Mouse (Mus musculus) 3T3-L1 (cell line): ENCODE results near the gene Sufu.
A peak's percentile ranks its signal among the peaks of the same experiment; 100 is the strongest.

Experiments
- DNase-seq: peaks from one replicate; pipeline ENCODE4 v3.0.0-alpha.2; 2015; ENCODE audit warnings: low read depth, low spot score

Sufu gene

DNA sequence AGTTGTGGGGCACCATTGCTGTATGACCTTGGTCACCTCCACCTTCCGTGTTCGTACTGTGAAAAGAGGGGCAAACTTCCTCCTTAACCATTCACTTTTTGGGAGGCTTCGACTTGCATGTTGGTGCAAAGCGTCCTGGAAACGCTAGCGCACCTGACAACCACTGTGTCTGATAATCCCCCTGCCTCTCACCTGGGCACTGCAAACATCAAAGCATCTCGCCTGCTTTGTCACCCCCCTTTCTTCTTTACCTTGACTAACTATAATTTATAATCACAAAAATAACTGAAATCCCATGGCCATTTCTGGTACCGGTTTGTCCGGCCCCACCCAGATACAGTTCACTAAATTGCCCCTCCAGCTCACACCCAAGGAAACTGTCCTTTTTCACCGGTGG, 2.0 kb upstream of the Sufu start:
- peak; percentile 17 for DNase-seq

DNA sequence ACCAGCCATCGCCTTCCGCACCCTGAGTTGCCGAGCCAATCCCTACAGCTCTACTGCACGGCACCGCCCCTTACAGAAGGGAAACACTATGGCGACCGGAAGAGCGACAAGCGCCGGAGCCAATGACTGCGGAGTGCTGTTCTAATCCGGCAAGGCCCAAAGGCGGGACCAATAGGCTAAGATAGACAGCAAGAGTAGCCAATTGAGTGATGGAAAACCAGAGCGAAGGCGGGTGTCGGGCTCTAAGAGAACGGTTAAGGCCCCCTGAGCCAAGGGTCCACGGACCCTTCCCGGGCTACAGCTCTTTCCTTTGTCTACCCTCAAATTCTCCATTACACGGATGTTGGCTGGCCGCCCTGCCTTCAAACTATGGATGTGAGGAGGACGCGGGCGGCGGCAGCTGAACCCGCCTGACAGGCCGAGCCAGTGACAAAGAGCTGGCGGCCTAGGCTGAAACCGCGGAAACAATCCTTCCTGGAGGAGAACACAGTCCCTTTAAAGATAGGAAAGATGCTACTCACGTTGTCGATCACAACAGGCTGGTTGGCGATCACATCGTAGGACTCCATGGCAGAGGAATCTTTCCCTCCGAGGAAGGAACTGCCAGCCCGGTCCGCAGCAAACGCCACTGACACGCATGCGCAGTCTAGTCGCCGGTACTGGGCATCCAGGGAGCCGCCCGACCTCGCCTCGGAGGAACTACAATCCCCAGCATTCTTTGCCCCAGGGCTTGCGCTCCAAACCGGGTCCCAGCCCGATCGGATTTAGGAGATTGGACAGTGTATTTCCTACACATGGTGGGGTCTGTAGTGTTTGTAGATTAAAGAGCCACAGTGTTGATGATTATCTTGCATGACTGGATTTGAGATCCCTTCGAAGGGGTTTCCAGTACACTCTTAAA, 1.3 kb upstream of the Sufu start, which contains the start of gene Actr1a:
Gene Actr1a, minus strand, starts transcription at position 640 of the 901 bp plus-strand sequence.
- peak; percentile 100 for DNase-seq

DNA sequence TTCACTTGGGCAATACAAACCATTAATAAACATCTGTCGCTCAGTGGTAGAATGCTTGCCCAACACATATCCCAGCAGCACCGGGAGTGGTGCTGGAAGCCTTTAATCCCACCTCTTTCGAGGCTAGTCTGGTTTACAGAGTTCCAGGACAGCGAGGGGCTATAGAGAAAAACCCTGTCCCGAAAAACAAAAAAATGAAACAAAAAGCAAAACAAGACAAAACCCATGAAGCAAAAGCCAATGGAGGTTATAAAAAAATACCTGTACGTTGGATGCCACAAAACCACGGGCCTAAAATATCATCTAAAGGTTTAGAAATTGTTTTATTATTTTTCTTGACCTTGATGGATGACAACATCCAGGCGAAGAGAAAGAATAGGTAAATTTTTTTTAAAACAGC, 587 bp upstream of the Sufu start:
- no peak for DNase-seq

DNA sequence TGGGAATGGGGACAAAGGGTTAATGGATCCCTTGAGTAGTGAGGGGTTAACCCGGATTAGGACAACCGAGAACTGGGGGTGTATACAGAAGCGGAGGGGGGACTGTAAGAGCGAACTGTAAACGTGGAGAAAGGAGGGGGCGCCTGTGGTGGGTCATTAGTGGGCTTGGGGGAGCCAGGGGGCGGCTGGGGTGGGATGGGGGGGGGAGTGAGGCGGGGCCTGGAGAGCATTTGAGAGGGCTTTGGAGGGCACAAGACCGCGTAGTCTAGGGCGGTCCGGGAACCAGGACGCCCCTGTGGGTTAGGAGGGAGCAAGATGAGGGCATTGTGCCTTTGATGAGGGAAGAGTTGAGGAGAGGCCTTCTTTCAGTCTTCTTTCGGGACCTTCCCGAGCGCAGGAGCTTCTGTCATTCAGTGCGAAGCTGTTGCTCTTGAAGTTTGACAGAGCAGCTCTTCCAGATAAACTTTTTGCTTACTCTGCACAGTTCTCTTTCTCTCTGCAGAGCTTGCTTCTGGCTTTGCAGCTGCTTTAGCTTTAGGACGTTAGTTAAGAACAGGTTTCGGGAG, 823 bp downstream of the Sufu start:
- DNase-seq, result peak; percentile 58

DNA sequence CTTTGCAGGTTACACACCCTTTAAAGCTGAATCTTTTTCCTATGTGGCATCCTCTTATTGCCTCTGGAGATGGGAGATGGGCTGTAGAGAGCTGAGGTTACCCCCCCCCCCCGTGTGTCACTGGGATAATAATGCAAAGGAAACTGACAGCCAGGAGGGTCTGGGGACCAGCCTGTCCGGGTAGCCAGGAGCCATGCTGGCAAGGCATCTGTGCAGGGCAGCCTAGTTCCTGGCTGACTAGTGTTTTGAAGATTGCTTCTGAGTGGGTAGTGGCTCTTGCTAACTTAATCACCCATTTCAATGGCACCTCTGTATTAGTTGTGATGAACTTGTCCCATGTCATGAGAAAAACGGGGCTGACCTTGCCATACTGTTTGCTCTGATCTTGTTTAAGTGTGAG, 1.7 kb downstream of the Sufu start:
- no peak for DNase-seq

DNA sequence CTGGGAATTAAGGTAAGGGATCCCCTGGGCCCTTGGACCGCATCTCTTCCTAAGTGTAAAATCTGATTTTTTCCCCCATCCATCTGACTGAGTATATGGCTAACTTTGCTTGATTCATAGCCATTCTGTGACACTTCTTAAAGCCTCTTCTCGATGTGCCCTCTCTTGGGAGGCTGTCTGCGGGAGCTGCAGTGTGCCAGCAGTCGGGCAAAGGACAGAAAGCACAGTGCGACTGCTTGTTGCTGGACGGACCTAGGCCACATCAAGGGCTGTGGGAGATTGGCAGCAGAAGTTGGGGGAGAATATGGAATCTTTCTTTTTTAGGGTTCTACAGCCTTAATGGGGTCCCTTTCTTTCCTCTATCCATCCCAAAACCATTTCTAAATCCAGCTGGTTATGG, 2.7 kb downstream of the Sufu start:
- no peak for DNase-seq

DNA sequence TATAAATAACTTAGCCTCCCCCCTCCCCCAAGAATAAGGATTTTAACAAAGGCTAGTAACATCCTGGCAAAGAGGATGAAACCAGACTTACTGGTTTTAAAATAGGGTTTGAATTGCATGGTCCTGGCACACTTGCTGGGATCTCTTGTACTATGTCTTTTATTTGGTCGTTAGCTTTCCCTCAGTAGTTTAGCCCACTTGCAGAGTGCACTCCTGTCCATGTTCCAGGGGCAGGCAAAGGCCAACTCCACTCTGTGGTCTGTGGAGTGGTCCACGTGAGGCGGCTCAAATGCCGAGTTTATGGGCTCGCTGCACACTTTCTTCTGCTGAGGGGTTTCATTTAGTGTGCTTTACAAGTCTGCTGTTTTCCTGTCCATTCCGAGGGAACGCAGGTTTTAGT, 3.2 kb downstream of the Sufu start:
- no peak for DNase-seq

DNA sequence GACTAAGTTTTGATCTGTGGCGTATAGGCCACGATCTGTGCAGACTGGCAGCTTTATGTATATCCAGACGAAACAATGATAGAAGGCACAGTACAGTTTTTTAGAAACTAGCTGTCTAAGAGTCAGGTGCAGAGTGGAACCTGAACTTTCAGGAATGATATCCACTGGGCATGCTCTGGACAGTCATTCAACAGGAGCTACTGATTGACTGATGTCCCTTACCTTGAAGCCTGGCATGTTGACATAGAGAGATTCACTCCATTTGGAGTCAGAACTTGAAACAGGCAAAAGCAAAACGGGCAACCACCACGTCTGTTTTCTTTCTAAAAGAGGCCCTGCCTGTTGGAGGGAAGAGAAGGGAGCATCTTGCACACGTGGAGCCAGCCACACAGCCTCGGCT, 3.9 kb downstream of the Sufu start:
- DNase-seq, result no peak

DNA sequence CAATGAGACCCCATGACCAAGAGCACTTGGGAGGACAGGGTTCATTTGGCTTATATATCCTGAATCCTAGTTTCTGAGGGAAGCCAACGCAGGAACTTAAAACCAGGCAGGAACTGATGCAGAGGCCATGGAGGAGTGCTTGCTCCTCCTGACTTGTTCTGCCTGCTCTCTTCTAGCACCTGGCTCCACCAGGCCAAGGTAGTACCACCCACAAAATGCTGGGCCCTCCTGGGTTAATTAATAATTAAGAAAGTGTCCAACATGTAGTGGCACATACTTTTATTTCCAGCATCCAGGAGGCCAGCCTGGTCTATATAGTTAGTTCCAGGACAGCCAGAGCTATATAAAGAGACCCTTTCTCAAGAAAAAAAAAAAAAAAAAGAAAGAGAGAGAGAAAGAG, 7.3 kb downstream of the Sufu start:
- no peak for DNase-seq

DNA sequence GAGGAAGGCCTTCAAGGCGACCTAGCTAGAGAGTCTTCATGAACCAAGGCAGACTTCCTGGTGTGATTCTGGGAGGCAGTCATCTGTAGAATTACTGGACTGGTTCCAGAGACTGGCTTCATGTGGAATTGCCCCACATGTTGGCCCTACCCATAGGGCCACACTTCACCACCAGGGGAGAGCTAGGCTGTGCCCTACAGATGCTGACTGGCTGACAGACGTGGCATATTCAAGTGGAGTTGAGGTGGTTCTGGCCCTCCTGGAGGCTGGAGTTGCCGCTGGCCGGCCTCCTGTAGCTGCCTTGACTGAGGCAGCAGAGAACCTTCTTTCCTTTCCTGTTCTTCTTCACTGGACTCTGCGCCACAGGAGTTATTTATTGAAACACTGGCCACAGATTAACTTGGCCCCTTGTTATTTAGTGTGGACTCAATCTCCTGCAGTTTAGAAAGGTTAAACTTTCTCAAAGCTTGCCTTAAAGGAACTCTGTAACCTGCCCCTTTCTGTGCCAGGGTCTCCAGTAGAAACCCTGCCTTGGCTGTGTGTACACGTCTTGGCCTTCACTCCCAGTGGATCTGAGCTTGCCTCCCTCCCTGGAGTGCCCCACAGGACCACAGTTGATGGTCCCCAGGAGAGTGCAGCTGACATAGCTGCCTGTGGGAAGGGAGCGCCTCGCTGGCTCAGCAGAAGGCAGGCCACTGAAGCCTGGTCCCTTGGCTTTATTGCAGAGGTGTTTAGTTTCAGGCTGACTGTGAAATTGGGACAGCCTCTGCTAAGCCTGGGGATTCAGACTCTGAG, 10.1 kb downstream of the Sufu start:
- no peak for DNase-seq

DNA sequence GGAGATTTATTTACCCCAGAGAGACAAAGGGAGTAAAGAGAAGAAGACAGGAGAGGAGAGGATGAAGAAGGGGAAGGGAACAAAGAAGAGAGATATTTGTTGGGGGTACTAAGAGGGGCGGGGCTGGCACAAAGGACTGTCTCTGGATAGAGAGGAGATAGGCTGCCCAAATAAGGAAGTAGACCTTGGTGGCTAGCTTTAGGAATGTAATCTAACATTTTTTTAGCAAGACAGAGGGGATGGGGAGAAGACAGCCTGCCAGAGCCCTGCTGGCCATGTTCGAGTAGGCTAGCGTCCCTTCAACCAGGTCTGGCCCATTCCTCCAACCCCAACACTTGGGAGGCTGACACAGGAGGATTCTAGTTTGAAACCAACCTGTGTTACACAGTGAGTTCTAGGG, 12.8 kb downstream of the Sufu start:
- no peak for DNase-seq

DNA sequence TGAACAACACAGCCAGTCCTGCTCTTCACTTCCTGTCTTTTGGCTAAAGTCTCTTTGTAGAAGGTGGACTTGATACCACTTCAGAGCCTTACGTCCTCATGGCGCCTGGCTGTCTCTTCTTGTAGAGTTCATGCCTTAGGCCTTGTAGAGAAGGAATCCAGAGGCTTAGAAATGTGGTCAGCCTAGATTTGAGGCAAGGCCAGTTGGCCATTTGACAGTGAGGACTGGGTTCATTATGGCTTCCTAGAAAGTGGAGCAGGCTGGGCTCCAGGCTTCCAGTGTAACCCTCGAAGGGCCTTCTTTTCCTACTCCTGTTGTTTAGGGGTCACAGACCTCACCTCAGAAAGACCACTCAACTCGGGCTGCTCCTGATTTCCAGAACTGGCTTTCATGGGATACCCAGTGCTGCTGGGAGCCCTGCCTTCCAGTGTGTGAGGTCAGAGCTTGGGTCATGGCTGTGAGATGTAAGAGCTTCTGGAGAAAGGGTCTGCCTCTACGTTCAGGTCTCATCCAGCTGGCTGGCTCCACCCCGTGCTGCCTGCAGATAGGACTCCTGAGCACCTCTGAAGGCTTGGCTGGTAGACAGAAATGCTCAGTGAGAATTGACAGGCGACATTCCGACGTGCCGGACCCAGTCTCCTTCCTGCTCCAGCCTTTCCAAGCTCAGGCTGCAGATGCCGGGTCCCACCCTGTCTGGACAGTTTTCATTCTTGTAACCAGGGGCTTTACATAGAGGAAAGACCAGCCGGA, 15.5 kb downstream of the Sufu start:
- DNase-seq, result peak; percentile 23

DNA sequence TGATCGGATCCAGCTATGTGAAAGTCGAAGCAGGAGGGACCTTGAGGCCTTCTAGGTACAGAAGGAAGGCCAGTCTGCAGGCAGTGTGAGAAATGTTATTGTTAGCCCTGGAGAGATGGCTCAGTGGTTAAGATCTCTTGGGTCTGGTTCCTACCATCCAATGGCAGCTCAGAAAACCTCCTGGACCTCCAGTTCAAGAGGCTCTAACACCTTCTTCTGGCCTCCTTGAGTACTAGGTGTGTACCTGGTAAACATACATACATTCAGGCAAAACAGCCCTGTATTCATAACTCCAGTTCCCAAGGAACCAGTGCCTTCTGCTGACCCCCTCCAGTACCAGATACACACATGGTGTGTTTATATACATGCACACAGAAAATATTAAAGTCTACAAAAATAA, 17.3 kb downstream of the Sufu start:
- no peak for DNase-seq

DNA sequence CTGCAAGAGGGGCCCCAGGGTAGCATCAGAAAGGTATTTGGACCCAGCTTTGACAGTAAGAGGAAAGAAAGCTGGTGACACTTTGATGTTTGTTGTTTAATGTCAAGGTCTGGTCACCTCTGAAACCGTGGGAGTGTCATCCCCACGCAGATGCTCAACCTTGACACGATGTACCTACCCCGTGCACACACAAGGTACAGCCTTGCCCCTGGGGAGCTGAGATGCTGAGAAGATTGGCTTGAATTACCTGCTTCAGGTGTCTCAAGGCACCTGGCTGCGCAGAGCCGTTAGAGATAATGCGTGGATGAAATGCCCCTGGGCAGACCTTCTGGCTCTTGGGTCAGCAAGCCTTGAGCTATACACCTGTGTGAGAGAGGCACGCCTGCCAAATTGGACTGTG, 17.8 kb downstream of the Sufu start:
- no peak for DNase-seq

DNA sequence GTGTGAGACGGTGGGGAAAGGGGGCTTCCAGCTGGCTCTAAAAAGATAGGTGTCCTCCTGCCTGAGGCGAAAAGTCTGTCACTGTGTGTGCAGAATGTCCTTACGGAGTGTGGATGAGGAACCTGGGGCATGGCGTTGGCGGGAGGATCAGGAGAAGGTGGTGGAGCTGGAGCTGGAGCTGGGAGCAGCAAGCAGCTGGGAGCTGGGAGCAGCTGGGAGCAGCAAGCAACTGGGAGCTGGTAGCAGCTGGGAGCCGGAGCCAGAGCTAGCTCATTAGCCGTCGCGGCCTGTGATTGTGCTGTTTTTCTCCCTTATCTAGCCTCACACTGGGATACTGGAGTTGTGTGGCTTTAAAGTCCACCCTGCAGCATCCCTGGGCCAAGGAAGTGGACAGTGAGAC, 19.6 kb downstream of the Sufu start:
- DNase-seq, result no peak

DNA sequence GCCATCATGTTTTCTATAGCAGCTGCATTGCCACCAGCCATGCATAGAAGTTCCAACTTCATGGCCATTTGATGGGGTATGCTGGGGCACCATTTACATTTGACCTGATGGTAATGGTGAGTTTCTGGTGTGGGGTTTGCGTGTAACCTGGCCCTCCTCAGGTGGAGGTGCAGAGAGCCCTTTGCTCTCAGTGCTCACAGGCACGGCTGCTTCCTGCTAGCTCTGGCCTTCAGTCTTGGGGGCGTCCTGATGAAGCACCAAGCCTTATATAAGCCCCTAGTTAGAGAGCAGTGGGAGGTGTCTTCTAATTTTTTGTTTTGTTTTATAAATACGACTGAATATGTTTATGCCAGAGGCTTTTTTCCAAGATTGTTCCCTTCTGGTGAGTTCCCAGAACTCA, 21.4 kb downstream of the Sufu start:
- DNase-seq, result no peak

DNA sequence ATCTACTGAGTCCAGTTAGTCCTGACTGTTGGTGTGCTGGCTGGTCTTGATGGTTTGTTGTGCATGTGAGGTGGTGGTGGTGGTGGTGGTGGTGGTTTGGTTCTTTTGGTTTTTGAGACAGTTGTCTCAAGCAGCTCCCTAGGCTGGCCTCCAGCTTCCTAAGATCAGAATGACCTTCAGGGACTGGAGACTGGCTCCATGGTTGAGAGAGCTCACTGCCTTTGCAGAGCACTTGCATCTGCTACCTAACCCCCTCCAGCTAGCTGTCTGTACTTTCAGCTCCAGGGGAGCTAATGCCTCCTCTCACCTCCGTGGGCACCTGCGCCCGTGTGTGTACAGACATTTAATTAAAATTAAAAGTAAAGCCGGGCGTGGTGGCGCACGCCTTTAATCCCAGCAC, 23.7 kb downstream of the Sufu start:
- DNase-seq, result no peak

DNA sequence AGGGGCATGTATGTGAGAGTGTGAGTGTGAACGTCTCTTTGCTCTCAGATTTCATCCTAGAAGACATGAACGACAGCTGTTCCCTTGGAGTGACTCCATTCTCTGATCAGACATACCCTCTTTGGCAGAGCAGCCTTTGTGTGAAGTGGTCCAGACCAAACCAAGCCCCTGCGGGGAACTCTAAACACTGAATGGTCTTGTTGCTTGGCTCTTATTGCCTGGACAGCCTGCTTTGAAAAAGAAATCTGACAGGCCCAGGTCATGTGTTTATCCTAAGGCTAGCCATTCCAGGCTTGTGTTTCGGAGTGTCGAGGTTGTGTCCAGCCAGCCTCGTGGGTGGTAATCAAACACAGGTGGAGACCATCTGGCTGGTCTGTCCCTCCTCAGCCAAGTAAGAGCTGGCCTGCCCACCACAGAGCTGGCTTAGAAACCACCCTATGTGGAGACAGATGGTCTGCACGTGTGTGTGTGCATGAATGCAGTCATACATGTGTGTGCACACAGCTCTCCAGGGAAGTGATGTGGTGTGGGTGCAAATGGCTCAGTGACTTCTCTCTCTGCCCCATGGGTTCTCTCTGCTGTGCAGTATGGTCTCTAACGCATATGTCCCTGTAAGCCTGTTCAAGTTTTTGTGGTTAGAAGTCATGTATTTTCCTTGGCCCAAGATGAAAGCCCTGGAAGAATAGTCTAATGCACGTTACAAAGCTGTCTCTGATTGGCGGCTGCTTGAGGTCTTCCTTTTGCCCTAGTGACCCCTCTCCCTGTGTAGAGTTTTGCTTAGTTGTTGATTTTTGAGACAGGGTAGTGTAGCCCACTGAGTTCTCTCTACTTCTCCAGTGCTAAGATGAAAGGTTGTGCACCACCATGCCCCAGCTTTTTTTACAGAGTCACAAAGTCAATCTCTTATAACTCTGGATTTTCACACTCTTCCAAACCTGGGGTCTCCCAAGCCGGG, 26.0 kb downstream of the Sufu start:
- peak; percentile 75 for DNase-seq

DNA sequence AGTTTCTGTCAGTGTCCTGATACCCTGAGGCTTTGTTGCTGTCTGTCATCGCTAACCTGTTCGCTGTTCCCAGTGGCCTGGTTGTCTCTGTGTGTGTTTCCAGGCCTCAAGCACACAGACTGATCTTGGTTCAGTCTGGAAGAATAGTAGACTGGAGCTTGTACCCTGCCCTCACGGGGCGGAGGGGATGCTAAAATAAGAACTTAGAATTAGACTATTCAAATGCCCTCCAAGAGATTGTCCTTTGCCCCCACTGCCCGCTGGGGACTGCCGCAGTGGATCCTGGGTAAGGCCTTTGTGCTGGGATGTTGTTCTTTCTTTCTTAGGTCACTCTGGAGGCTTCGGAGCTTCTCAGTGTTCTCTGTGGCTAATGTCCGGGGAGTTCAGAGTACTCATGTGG, 28.6 kb downstream of the Sufu start:
- no peak for DNase-seq

DNA sequence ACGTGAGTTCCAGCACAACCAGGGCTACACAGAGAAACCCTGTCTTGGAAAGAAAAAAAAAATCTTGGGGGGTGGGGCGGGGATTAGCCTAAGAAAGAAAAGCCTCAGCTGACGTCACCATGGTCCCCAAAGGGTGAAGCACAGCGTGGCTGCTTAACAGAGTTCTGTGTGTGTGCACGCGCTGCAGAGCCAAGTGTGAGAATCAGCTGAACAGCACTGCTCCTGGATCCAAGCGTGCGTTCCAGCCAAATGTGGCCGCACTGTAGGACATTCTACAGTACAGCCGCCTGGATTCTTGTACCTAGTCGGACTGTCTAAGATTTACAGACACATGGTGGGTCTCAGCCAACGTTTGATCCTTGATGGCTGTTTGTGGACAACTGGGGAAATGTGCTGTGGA, 29.8 kb downstream of the Sufu start:
- DNase-seq, result no peak

DNA sequence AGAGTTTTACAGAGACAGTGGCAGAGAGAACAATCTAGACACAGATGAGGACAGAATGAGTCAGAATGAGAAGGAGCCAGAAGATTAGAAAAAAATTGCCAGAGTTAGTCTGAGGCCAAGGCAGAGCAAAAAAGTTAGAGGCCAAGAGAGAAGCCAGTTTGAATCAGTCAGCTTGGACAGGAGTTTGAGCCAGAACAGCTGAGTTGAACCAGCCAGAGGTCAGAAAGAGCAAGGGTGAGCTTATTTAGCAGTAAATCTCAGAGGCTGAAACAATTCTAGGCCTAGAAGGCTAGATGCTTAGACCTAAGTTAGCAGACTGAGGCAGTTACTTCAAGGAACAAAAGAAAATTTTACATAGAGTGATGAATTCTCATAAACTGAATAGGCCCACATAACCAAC, 32.6 kb downstream of the Sufu start:
- peak; percentile 47 for DNase-seq
